Mouse (Mus musculus) neural tube, embryonic 12.5 days (tissue): ENCODE measurements around the gene Dchs1. TPM values are rescaled to one million over a fixed set of nuclear protein-coding genes. Genes with fewer than 3 reads are reported as not detected.

Experiments
- ATAC-seq: fragments of 200-750 bp; cut with Nextera tagmentation; 2 replicates; pipeline ENCODE4 v1.8.0; 2017; ENCODE audit warnings: low read depth, mild to moderate bottlenecking, moderate TSS enrichment, moderate library complexity; ENCODE audit not compliant: low FRiP score
- H3K27ac ChIP-seq: fragments of 300-500 bp; sonication (generic); 2 replicates; pipeline ENCODE4 v1.5.1; 2016
- H3K27me3 ChIP-seq: fragments of 300-500 bp; sonication (generic); replicated peaks from 2 replicates; pipeline ENCODE4 v1.6.1; 2016; ENCODE audit warnings: mild to moderate bottlenecking
- H3K36me3 ChIP-seq: fragments of 300-500 bp; sonication (generic); 2 replicates; pipeline ENCODE4 v1.6.1; 2016; ENCODE audit warnings: mild to moderate bottlenecking
- H3K4me1 ChIP-seq: fragments of 300-500 bp; sonication (generic); 2 replicates; pipeline ENCODE4 v1.6.1; 2016
- H3K4me2 ChIP-seq: fragments of 300-500 bp; sonication (generic); replicated peaks from 2 replicates; pipeline ENCODE4 v1.6.1; 2016; ENCODE audit warnings: mild to moderate bottlenecking
- H3K4me3 ChIP-seq: fragments of 300-500 bp; sonication (generic); 2 replicates; pipeline ENCODE4 v1.5.1; 2016
- H3K9ac ChIP-seq: fragments of 300-500 bp; sonication (generic); 2 replicates; pipeline ENCODE4 v1.6.1; 2016; ENCODE audit warnings: mild to moderate bottlenecking
- H3K9me3 ChIP-seq: fragments of 300-500 bp; sonication (generic); 2 replicates; pipeline ENCODE4 v1.6.1; 2016; ENCODE audit warnings: mild to moderate bottlenecking
- whole genome bisulfite sequencing: fragments of 180-500 bp; shearing (Covaris S2); methylation state at CpG from one replicate; pipeline ENCODE4 v1.1.7; 2016; 5-methylcytosine and 5-hydroxymethylcytosine counted together
- polyA plus RNA-seq: library from polyadenylated mRNA; unstranded; fragments of >200 nt; fragmentation: Nextera tagmentation; extraction: Ambion mirVana; gene quantifications from 2 replicates; pipeline ENCODE4 v1.2.1, GENCODE M21; 2016

Gene Dchs1
- polyA plus RNA-seq = 20.4 and 20.6 TPM in 2 replicates

- Histone ChIP-seq H3K27ac (peak within 1 kb of the TSS; percentile 93), H3K4me3 (peak within 1 kb of the TSS; percentile 97), H3K36me3 (peaks cover 19% of the 10 kb centered on the region; the same call in 1 of the 2 replicates), H3K4me2 (peak within 1 kb of the TSS; percentile 84), H3K9ac (peak within 1 kb of the TSS; percentile 100), H3K9me3 (no peaks in the 10 kb centered on the region), H3K27me3 (no peaks in the 10 kb centered on the region), H3K4me1 (peaks cover 41% of the 10 kb centered on the region)
- ATAC-seq = peak; percentile 77
- under 1% methylated on average over 81 of the region's 97 CpGs for WGBS
Observed at GRCm38 (mm10) chr7:105787285-105788140, at the start of gene Dchs1. Gene Dchs1 (minus strand): TSS chr7:105787654.

- WGBS = 76% methylated on average over 7 of the region's 7 CpGs
- Histone ChIP-seq H3K36me3 (no peaks in the 10 kb centered on the region), H3K9me3 (no peaks in the 10 kb centered on the region), H3K27ac (no peak overlapping the region), H3K27me3 (no peaks in the 10 kb centered on the region), H3K4me2 (no peak overlapping the region), H3K4me3 (no peak overlapping the region), H3K4me1 (no peaks in the 10 kb centered on the region), H3K9ac (no peak overlapping the region)
- ATAC-seq = no peak
Observed at GRCm38 (mm10) chr7:105824281-105824680, 36.8 kb upstream of the Dchs1 start.

- no peaks in the 10 kb centered on the region for H3K27me3 ChIP-seq
- no peak overlapping the region for H3K4me3 ChIP-seq
- WGBS = 2% methylated on average over 1 of the region's 1 CpGs
- H3K36me3 ChIP-seq = no peaks in the 10 kb centered on the region
- H3K27ac ChIP-seq = no peak overlapping the region
- H3K9ac ChIP-seq = no peak overlapping the region
- H3K4me2 ChIP-seq = no peak overlapping the region
- ATAC-seq = no peak
- no peaks in the 10 kb centered on the region for H3K9me3 ChIP-seq
- no peaks in the 10 kb centered on the region for H3K4me1 ChIP-seq
Observed at GRCm38 (mm10) chr7:105818483-105818882, 31.0 kb upstream of the Dchs1 start.

GRCm38 (mm10) chr7:105816736-105817135 lies 29.3 kb upstream of the Dchs1 start:
- no peaks in the 10 kb centered on the region for H3K4me1 ChIP-seq
- no peak for ATAC-seq

GRCm38 (mm10) chr7:105813326-105813725 lies 25.9 kb upstream of the Dchs1 start:
- no peak overlapping the region for H3K9ac ChIP-seq
- no peak overlapping the region for H3K4me3 ChIP-seq
- no peak for ATAC-seq
- no peak overlapping the region for H3K4me2 ChIP-seq
- H3K9me3 ChIP-seq = no peaks in the 10 kb centered on the region
- peaks cover 15% of the 10 kb centered on the region for H3K36me3 ChIP-seq
- no peaks in the 10 kb centered on the region for H3K27me3 ChIP-seq
- peaks cover 6% of the 10 kb centered on the region for H3K4me1 ChIP-seq
- 93% methylated on average over 3 of the region's 3 CpGs for WGBS
- no peak overlapping the region for H3K27ac ChIP-seq

More at GRCm38 (mm10) chr7:105816736-105817135, 29.3 kb upstream of the Dchs1 start:
- Histone ChIP-seq H3K27me3 (no peaks in the 10 kb centered on the region), H3K9ac (no peak overlapping the region), H3K27ac (no peak overlapping the region), H3K4me3 (no peak overlapping the region), H3K36me3 (no peaks in the 10 kb centered on the region), H3K9me3 (no peaks in the 10 kb centered on the region), H3K4me2 (no peak overlapping the region)

- peaks cover 6% of the 10 kb centered on the region for H3K4me1 ChIP-seq
- no peak overlapping the region for H3K27ac ChIP-seq
- H3K36me3 ChIP-seq = peaks cover 20% of the 10 kb centered on the region
- no peak overlapping the region for H3K4me2 ChIP-seq
- H3K4me3 ChIP-seq = no peak overlapping the region
- no peak for ATAC-seq
- H3K27me3 ChIP-seq = no peaks in the 10 kb centered on the region
- no peak overlapping the region for H3K9ac ChIP-seq
- WGBS = 87% methylated on average over 3 of the region's 3 CpGs
- no peaks in the 10 kb centered on the region for H3K9me3 ChIP-seq
Observed at GRCm38 (mm10) chr7:105812566-105812965, 25.1 kb upstream of the Dchs1 start.

- H3K9me3 ChIP-seq = no peaks in the 10 kb centered on the region
- peak; percentile 5; the same call in 1 of the 2 replicates for ATAC-seq
- H3K4me3 ChIP-seq = no peak overlapping the region
- H3K27ac ChIP-seq = no peak overlapping the region
- no peak overlapping the region for H3K9ac ChIP-seq
- peaks cover 6% of the 10 kb centered on the region for H3K4me1 ChIP-seq
- peak overlapping the region; percentile 82; the same call in 1 of the 2 replicates for H3K4me2 ChIP-seq
- no peaks in the 10 kb centered on the region for H3K27me3 ChIP-seq
- H3K36me3 ChIP-seq = peaks cover 26% of the 10 kb centered on the region
Observed at GRCm38 (mm10) chr7:105811516-105811915, 24.1 kb upstream of the Dchs1 start.

GRCm38 (mm10) chr7:105810877-105811489 lies 23.5 kb upstream of the Dchs1 start, which contains the start of gene Mrpl17:
Gene Mrpl17 (minus strand): TSS chr7:105811099.
- under 1% methylated on average over 51 of the region's 52 CpGs for WGBS
- Histone ChIP-seq H3K9ac (peak within 1 kb of the TSS; percentile 89), H3K36me3 (peaks cover 26% of the 10 kb centered on the region), H3K4me2 (peak within 1 kb of the TSS; percentile 82), H3K27ac (peak within 1 kb of the TSS; percentile 50; the same call in 1 of the 2 replicates), H3K4me1 (peaks cover 6% of the 10 kb centered on the region), H3K9me3 (no peaks in the 10 kb centered on the region), H3K4me3 (peak within 1 kb of the TSS; percentile 74), H3K27me3 (no peaks in the 10 kb centered on the region)
- ATAC-seq = peak; percentile 98

GRCm38 (mm10) chr7:105810280-105810876 lies 22.9 kb upstream of the Dchs1 start:
- H3K4me1 ChIP-seq = peaks cover 6% of the 10 kb centered on the region
- H3K27ac ChIP-seq = peak overlapping the region; percentile 50; the same call in 1 of the 2 replicates
- no peak; the same call in 1 of the 2 replicates for ATAC-seq
- 6% methylated on average over 37 of the region's 37 CpGs for WGBS
- no peaks in the 10 kb centered on the region for H3K27me3 ChIP-seq
- H3K9me3 ChIP-seq = no peaks in the 10 kb centered on the region
- H3K4me2 ChIP-seq = peak overlapping the region; percentile 82
- peak overlapping the region; percentile 74 for H3K4me3 ChIP-seq
- peak overlapping the region; percentile 89 for H3K9ac ChIP-seq
- H3K36me3 ChIP-seq = peaks cover 26% of the 10 kb centered on the region

GRCm38 (mm10) chr7:105809836-105810235 lies 22.4 kb upstream of the Dchs1 start:
- no peak for ATAC-seq
- Histone ChIP-seq H3K36me3 (peaks cover 26% of the 10 kb centered on the region), H3K4me2 (peak overlapping the region; percentile 82), H3K4me3 (peak overlapping the region; percentile 74), H3K4me1 (peaks cover 6% of the 10 kb centered on the region), H3K27ac (no peak overlapping the region), H3K27me3 (no peaks in the 10 kb centered on the region), H3K9ac (peak overlapping the region; percentile 89), H3K9me3 (no peaks in the 10 kb centered on the region)
- WGBS = 85% methylated on average over 7 of the region's 7 CpGs

- Histone ChIP-seq H3K9me3 (no peaks in the 10 kb centered on the region), H3K36me3 (peaks cover 26% of the 10 kb centered on the region), H3K27ac (no peak overlapping the region), H3K4me1 (peaks cover 6% of the 10 kb centered on the region), H3K4me3 (no peak overlapping the region), H3K27me3 (no peaks in the 10 kb centered on the region), H3K4me2 (no peak overlapping the region), H3K9ac (no peak overlapping the region)
- WGBS = 95% methylated on average over 1 of the region's 1 CpGs
- no peak for ATAC-seq
Observed at GRCm38 (mm10) chr7:105808385-105808784, 20.9 kb upstream of the Dchs1 start.

- Histone ChIP-seq H3K4me3 (no peak overlapping the region), H3K27me3 (no peaks in the 10 kb centered on the region), H3K27ac (no peak overlapping the region), H3K36me3 (peaks cover 26% of the 10 kb centered on the region), H3K4me1 (peaks cover 6% of the 10 kb centered on the region), H3K4me2 (no peak overlapping the region), H3K9me3 (no peaks in the 10 kb centered on the region), H3K9ac (no peak overlapping the region)
- WGBS = 61% methylated on average over 2 of the region's 2 CpGs
- no peak for ATAC-seq
Observed at GRCm38 (mm10) chr7:105806716-105807115, 19.3 kb upstream of the Dchs1 start.
